Mouse (Mus musculus) neutrophil, adult 65 days (primary cell): ENCODE data around the gene Fam163a. TPM values are rescaled to one million over a fixed set of nuclear protein-coding genes. Genes with fewer than 3 reads are reported as not detected.

Experiments used
- total RNA-seq: library from RNA; stranded (reverse); gene quantifications from 2 replicates; pipeline ENCODE4 v1.2.4, GENCODE M21; 2023

Gene Fam163a
- not detected in 2 replicates for total RNA-seq

GRCm38 (mm10) chr1:156204656-156205131, at the start of gene Fam163a:
TSS of gene Fam163a (minus strand) at chr1:156205026.

GRCm38 (mm10) chr1:156035930-156036737, 168.7 kb downstream of the Fam163a start, which contains the start of gene Tor1aip1:
TSS of gene Tor1aip1 (minus strand) at chr1:156036480.

DNA sequence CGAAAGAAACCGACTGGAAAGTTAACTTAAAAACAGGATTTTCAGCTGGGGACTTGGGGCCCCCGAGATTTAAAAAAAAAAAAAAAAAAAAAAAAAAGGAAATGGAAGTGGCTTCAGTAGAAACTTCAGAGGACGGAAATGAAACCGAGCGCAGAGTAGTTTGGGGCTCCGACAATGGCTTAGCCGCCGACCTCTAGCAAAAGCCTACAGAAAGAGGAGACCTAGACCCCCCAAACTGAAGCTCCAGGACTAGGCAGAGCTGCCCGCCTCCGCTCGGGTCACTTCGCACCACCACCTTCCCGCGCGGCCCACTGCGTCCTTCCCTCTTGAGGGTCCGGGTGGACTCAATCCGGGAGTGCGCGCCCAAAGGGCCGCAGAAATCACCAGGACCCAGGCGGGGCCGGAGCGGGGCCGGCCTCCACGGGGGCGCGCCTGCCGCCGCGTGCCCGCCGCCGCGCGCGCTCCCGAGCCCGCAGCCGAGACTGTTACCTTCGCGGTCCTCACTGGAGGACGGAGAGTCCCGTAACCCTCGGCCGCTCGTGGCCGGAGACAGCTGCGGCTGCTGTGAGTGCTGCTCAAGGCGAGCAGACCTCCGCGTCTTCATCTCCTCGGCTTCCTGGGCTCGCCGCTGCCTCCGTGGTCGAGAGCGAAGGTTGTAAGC, 169.4 kb downstream of the Fam163a start, which contains the start of gene Tor1aip2:
Tor1aip2 (plus strand) TSS at position 135 of the 661 bp plus-strand sequence.

Other genes starting within 250 kb of the Fam163a start
- gene Cep350, start 231.8 kb downstream of the Fam163a start, total RNA-seq, result 61.8 and 75.6 TPM in 2 replicates
- 53.0 and 62.0 TPM in 2 replicates for gene Tor1aip2, start 169.6 kb downstream of the Fam163a start, total RNA-seq
- 201 and 223 TPM in 2 replicates for gene Tor1aip1, start 168.5 kb downstream of the Fam163a start, total RNA-seq
- gene Tdrd5, start 98.6 kb upstream of the Fam163a start, total RNA-seq, result 0.11 TPM in 1 of 2 replicates, not detected in the other
- gene Nphs2, start 105.7 kb upstream of the Fam163a start, total RNA-seq, result not detected in 2 replicates
- gene Gm2000, start 161.0 kb upstream of the Fam163a start, total RNA-seq, result 148 and 277 TPM in 2 replicates
- 0.39 TPM in 1 of 2 replicates, not detected in the other for gene Axdnd1, start 216.1 kb upstream of the Fam163a start, total RNA-seq